Mouse (Mus musculus) embryo, embryonic 10 days (tissue): Measurements from ENCODE around the gene Ano9.

Experiments
- DNase-seq: peaks from one replicate; pipeline ENCODE4 v3.0.0-alpha.2; 2015; ENCODE audit warnings: low spot score

Ano9 gene

GRCm38 (mm10) chr7:141117636-141118035, at the start of gene Ano9:
TSS of gene Ano9 (minus strand) at chr7:141117806.
- no peak for DNase-seq

DNA sequence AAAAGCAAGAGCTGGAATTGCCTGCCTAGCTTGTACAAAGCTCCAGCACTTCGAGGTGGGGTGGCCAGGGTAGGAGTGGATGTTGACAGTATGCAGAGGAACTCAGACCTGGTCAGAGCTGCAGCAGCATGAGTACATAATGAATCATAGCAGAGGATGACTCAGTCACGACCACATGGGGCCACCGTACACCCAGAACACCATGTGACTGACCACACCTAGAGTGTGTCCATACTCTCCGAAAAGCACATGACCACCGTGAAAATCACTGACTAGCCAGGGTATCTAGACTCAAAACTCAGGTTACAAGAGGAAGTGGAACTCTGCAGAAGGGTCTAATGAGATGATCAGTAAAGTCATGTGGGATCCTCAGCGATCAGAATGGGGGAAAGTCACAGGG, 47.2 kb upstream of the Ano9 start:
- no peak for DNase-seq

DNA sequence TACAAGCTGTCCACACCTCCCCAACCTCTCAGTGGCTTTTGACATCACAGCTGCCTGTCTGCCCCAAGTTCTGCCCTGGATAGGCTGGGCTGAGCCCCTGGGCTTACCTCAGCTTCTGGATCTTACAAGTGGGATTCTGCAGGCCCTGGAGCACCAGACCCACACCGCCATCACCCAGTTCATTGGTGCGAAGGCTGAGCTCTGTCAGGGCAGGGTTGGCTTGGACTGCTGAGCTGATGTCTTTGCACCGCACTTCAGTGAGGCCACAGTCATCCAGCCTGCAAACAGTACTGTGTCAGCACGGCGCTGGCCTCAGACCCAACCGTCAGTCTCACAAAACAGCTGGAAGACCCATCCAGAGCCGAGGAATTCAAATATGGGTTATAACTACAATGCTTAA, 46.8 kb upstream of the Ano9 start:
- no peak for DNase-seq

- no peak for DNase-seq
Observed at GRCm38 (mm10) chr7:141155362-141155761, 37.8 kb upstream of the Ano9 start.

DNA sequence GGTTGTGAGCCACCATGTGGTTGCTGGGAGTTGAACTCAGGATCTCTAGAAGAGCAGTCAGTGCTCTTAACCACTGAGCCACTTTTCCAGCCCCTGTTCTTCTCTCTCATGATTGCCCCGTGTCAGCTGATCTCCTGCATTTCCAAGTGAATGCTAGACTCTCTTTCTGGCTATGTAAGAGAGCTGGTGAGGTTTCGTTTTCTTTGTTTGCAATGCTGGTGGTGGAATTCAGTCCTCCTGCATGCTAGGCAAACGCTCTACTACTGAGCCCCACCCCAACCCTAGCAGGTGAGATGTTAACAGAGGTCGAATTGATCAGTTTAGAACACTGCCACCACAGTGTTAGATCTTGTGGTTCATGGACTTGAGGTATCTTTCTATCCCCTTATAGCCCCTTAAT, 31.0 kb upstream of the Ano9 start:
- no peak for DNase-seq

DNA sequence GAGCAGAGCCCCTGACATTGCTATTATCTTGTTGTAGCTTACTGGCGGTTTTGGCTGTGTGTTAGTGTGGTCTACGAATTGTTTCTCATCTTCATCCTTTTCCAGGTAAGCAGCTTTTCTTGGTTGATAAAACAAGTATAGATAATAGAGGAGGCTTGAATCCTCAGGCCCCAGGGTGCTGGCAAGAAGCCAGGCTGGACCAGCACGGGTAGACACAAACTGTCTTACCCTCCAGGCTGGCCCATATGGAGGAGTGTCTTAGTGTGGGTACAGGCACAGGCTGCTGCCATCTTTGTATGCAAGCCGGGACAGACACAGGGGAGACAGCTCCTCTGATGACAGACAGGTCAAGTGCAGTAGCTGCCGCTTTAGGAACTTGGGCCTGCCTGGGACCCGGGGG, 29.4 kb upstream of the Ano9 start:
- no peak for DNase-seq

- DNase-seq, result no peak
Observed at GRCm38 (mm10) chr7:141146043-141146595, 28.5 kb upstream of the Ano9 start.

DNA sequence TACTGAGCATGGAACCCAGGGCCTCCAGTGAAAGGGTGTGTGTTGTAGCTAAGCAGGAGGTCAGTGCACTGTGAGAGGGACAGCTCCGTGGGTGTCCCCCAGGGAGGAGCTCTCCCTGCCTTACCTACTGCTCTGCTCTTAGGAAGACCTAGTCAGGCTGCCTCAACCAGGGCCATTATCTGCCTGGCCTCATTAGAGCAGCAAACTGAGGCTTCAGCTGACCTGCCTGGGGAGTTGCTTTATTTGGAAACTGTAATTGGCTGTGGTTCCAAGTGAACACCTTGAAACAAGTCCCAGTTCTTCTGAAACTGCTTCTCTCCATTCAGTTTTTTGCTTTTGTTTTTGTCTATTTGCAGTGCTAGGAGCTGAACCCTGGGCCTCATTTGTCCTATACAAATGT, 27.8 kb upstream of the Ano9 start:
- no peak for DNase-seq

DNA sequence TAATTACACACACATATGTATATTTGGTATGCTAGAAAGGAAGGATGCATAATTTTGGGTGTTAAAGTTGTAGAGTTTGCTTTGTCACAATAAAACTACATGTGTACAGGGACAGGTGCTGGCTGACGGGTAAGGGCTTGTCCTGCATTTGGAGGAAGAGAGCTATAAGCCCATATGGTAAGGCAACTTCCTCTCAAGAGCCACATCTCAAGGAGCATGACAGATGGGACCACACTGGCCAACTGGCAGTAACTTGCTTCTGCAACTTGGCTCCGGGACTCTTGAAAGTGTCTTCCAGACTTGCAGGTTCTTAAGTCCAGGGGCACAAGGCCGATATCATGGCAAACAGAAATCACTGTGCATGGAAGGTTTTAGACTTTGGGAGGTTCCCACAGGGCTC, 27.0 kb upstream of the Ano9 start:
- no peak for DNase-seq

GRCm38 (mm10) chr7:141143861-141144260, 26.3 kb upstream of the Ano9 start:
- DNase-seq, result no peak

DNA sequence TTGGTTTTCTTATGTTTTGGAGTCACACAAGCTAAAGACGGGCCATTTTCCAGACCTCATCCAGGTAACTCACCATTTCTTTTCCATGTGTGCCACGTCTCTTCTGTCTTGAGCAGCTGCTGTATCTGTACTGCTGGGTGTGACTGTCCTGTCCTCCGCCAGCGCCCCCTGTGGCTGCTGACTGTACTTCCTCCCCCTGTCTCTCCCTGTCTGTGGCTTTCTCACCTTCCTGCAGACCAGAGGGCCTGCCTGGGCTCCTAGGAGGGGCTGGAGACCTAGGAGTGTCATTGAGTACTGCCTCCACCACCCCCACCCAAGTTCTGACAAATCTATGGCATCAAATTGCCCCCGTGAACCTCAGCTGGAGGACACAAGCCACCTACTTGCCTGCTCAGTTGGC, 25.5 kb upstream of the Ano9 start:
- peak; percentile 33 for DNase-seq

DNA sequence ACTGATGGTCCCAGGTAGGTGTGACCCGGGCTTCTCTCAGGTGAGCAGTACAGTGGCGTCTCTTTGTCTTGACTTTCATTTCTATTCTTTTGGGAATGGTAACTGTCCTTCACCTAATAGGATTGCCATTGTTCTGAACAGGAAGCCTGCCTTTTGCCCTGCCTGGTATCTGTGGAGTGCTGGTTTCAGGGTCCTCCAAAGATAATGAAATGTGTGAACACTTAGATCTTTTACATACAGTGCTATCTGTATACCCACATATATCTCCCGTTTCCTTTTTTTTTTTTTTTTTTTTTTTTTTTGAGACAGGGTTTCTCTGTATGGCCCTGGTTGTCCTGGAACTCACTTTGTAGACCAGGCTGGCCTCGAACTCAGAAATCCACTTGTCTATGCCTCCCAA, 23.7 kb upstream of the Ano9 start:
- no peak for DNase-seq

DNA sequence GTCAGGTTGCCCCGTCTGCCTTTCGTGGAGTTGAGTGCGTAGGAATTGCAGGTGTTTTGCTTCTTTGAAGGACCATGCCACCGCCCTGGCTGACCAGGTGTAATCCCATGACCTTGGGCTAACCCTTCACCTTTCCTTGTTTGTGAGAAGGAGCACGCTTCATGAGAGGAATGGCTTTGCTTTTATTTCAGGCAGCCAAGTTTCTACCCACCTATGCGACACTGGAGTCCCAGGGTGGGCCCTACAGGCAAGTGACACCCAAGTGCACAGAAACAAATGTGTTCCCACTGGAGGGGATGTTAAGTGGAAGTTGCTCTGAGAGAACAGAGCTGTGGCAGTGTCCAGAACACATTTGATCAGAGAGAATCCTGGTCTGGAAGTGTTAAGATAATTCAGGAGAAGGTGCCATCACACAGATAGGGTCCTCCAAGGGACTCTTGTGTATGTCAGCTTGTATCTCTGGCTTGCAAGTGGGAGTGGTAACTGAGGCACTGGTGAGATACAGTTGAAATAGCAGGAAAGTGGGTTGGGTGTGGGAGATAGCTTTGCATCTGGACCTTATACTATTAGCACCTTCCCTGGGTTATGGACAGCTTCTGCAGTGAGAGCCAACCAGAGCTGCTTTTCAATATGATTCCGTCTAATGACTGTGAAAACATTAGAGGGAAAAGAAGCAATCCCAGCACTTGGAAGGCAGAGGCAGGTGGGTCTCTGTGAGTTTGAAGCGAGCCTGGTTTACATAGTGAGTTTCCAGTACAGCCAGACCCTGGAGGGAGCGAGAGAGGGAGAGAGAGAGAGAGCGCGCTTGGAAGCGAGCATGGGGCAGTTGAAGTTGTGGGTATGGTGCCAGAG, 14.5 kb upstream of the Ano9 start:
- DNase-seq, result peak; percentile 13

GRCm38 (mm10) chr7:141131024-141131820, 13.6 kb upstream of the Ano9 start:
- DNase-seq, result peak; percentile 98

- no peak for DNase-seq
Observed at GRCm38 (mm10) chr7:141123517-141123856, 5.9 kb upstream of the Ano9 start.

- DNase-seq, result peak; percentile 98
Observed at GRCm38 (mm10) chr7:141122689-141123516, 5.3 kb upstream of the Ano9 start.

- DNase-seq, result peak; percentile 64
Observed at GRCm38 (mm10) chr7:141122245-141122644, 4.6 kb upstream of the Ano9 start, which contains the start of gene Ptdss2. TSS of gene Ptdss2 (plus strand) at chr7:141122382.

DNA sequence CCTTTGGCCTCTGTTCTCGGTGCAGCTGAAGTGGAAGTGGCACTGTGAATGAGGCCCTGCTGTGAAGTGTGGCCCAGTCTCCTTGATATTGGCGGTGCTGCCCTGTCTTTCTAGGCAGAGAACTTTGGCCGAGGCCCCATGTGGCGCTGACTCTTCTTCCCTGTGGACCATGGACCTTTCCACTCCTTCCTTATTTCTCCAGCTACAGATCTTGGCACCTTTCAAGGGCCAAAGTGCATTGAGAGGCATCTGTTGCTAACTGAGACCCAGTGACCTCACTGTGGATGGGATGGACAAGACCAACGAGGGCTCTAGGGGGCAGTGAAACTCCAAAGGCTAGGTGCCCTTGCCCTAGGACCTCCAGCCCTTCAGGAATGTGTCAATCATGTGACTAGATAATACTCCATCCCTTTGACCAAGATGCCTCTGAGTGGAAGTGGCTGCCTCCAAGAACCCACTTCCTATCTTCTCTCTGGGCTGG, 3.5 kb upstream of the Ano9 start:
- no peak for DNase-seq

GRCm38 (mm10) chr7:141120605-141121004, 3.0 kb upstream of the Ano9 start:
- no peak for DNase-seq

DNA sequence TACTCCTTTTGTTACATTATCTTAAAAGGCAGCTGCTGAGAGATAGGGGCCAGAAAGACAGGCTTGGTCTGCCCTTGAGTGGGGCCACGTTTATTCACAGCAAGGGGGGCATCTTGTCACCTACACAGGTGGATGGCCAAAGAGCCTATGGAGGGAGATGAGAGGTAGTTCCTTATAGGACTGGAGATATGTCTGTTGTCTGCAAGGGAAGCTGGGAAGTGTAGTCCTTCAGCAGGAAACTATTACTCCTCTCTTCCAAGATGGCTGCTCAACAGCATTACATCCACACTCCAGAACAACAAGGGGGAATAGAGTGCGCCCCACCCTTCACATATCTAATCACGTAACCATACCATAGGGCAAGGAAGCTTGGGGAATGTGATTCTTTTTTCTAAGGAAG, 1.9 kb upstream of the Ano9 start:
- no peak for DNase-seq

GRCm38 (mm10) chr7:141115874-141116273, 1.7 kb downstream of the Ano9 start:
- no peak for DNase-seq

DNA sequence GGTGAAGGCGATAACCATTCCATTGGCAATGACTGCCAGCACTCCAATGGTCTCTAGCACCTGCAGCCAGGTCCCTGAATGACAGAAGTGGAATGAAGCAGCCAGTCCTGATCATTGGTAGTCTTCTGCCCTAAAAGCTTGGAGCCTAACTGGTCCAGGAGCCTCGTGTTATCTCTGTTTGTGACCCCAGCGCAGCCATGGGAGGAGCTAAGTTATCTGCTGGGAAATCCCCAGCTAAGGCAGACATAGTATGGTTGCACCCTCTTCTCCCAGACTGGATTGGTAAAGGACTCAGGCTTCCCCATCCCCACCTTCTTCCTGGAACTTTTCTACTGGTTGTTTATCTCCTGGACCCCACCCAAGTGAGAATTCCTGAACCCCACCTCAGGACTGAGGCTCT, 14.4 kb downstream of the Ano9 start:
- DNase-seq, result no peak
